Mouse (Mus musculus) ES-E14 (cell line): ENCODE data around the gene Disc1.

ENCODE experiments used
- CHD2 ChIP-seq: IDR thresholded peaks from 2 replicates; pipeline ENCODE4 v1.6.1; 2014; ENCODE audit warnings: mild to moderate bottlenecking, low read depth, low read length, inconsistent platforms
- MAFK ChIP-seq: IDR thresholded peaks from 2 replicates; pipeline ENCODE4 v1.6.1; 2014; ENCODE audit warnings: mild to moderate bottlenecking, low read depth, low read length, inconsistent platforms; ENCODE audit not compliant: insufficient read depth
- ZC3H11A ChIP-seq: IDR thresholded peaks from 2 replicates; pipeline ENCODE4 v1.6.1; 2012; ENCODE audit warnings: low read depth, mild to moderate bottlenecking, inconsistent platforms, low read length, borderline replicate concordance
- ZNF384 ChIP-seq: IDR thresholded peaks from 2 replicates; pipeline ENCODE4 v1.6.1; 2012; ENCODE audit warnings: low read depth, low read length, inconsistent platforms

DNA sequence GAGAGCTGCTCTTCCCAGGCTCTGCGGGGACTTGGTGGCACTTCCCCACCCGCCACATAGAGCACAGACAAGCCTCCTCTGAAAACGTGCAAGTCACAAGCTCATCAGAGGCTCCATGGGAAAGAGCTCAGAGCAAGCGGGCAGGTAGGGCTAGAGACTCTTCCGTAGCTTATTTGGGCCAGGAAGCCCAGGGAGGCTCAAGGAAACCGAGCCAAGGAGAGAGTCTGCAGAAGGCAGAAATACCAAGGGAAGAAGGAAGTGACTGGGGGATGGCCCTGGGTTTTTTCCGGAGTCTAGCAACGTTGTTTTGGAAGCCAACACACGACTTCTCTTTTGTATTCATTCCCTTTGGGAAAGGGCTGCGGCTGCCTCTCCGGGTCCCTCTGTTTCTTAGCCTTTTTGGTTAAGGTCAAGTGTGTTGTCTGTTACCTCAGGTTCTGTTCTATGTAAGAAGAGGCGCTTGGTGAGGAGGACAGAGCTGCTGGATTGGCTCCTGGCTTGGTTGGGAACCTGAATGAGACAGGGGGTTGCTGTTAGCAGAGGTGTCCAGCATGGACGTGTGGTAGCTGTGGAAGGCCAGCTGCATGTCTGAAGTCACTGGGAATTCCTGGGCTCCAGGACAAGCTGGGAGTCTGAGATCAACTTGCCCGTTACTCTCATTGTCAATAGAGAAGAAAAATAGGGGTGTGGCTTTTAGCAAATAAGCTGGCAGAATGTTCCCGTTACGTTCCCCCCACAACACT, 145.4 kb downstream of the Disc1 start:
- no peak for TF ChIP-seq MAFK
- no peak for TF ChIP-seq ZC3H11A
- no peak for TF ChIP-seq ZNF384
- no peak for TF ChIP-seq CHD2
